Mouse (Mus musculus) liver, adult 2 months (tissue): Measurements from ENCODE around the gene Papln.

ENCODE experiments used
- CTCF ChIP-seq: fragments of 200-500 bp; IDR thresholded peaks from 2 replicates; pipeline ENCODE4 v1.5.1; 2011; ENCODE audit warnings: low read depth, low read length, control low read depth
- POLR2A ChIP-seq: fragments of 200-500 bp; IDR thresholded peaks from 2 replicates; pipeline ENCODE4 v1.6.1; 2011; ENCODE audit warnings: low read length, control low read depth; ENCODE audit not compliant: insufficient read depth; ENCODE audit errors: extremely low read depth

DNA sequence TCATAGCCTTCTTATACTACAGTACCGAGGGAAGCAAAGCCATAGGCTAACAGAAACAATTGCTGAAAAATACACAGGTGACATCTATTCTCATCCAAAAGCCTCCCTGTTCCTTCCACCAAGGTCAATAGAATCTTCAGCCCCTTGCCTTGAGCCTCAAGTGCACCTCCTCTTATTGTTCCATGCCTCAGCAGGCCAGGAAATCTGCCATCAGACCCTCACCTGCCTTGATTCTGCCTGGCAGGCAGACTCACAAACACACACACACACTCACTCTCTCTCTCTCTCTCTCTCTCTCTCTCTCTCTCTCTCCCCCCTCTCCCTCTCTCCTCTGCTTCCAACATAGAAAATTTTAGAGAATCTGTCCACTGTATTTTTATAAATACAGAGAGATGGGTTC is 44.0 kb upstream of the Papln start:
- TF ChIP-seq POLR2A (no peak), CTCF (no peak)
